Mouse (Mus musculus): ENCODE data around the gene Lce3b. TPM values are rescaled to one million over a fixed set of nuclear protein-coding genes. Genes with fewer than 3 reads are reported as not detected.

The Lce3b gene
- polyA plus RNA-seq (2015; fragmentation: Nextera tagmentation; extraction: Ambion mirVana) = not detected in 2 replicates

DNA sequence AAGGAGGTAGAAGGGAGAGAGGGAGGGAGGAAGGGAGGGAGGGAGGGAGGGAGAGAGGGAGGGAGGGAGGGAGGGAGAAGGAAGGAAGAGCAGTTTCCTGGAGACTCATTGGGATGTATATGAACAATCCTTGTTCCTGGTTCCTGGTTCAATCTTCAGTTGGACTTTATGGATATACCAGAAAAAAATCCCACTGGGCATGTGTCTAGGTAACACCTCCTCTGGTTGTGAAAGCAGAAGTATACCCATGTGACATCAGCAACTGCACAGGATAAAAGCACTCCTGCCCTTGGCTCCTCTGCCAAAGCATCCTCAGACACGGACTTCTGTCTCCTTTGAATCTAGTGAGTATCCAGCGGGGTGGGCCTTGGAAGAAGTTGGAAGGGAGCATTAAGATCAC lies at the start of gene Lce3b:
Gene Lce3b (plus strand): TSS at position 301 of the 400 bp plus-strand sequence.
- H3K9ac ChIP-seq = no peak within 1 kb of the TSS
- H3K4me2 ChIP-seq = no peak within 1 kb of the TSS
- no peak within 1 kb of the TSS for H3K27ac ChIP-seq (replicated peaks)
- ATAC-seq (ENCODE audit: extremely low read depth, insufficient number of reproducible peaks, low FRiP score, low TSS enrichment) = no peak
- no peaks in the 10 kb centered on the region for H3K36me3 ChIP-seq
- no peaks in the 10 kb centered on the region for H3K27me3 ChIP-seq (replicated peaks)
- WGBS = 46% methylated on average over 2 of the region's 2 CpGs
- H3K9me3 ChIP-seq = no peaks in the 10 kb centered on the region
- no peaks in the 10 kb centered on the region for H3K4me1 ChIP-seq
- H3K4me3 ChIP-seq = no peak within 1 kb of the TSS

- H3K36me3 ChIP-seq = no peaks in the 10 kb centered on the region
- H3K27ac ChIP-seq (replicated peaks) = no peak overlapping the region
- H3K9ac ChIP-seq = no peak overlapping the region
- H3K9me3 ChIP-seq = no peaks in the 10 kb centered on the region
- no peaks in the 10 kb centered on the region for H3K4me1 ChIP-seq
- WGBS = 56% methylated on average over 3 of the region's 3 CpGs
- H3K4me2 ChIP-seq = no peak overlapping the region
- H3K27me3 ChIP-seq (replicated peaks) = no peaks in the 10 kb centered on the region
- no peak overlapping the region for H3K4me3 ChIP-seq
- no peak for ATAC-seq (ENCODE audit: extremely low read depth, insufficient number of reproducible peaks, low FRiP score, low TSS enrichment)
Measured at GRCm38 (mm10) chr3:92894063-92894462, 38.7 kb upstream of the Lce3b start.

GRCm38 (mm10) chr3:92894489-92894888 lies 38.3 kb upstream of the Lce3b start:
- Histone ChIP-seq H3K27me3 (replicated peaks) (no peaks in the 10 kb centered on the region), H3K36me3 (no peaks in the 10 kb centered on the region), H3K9ac (no peak overlapping the region), H3K4me2 (no peak overlapping the region), H3K4me3 (no peak overlapping the region), H3K4me1 (no peaks in the 10 kb centered on the region), H3K27ac (replicated peaks) (no peak overlapping the region), H3K9me3 (no peaks in the 10 kb centered on the region)
- WGBS = 43% methylated on average over 1 of the region's 1 CpGs
- ATAC-seq (ENCODE audit: extremely low read depth, insufficient number of reproducible peaks, low FRiP score, low TSS enrichment) = no peak

GRCm38 (mm10) chr3:92902992-92903391 lies 29.8 kb upstream of the Lce3b start:
- no peaks in the 10 kb centered on the region for H3K4me1 ChIP-seq
- no peaks in the 10 kb centered on the region for H3K9me3 ChIP-seq
- H3K4me3 ChIP-seq = no peak overlapping the region

GRCm38 (mm10) chr3:92903640-92904039 lies 29.1 kb upstream of the Lce3b start:
- Histone ChIP-seq H3K4me3 (no peak overlapping the region), H3K4me1 (no peaks in the 10 kb centered on the region), H3K9me3 (no peaks in the 10 kb centered on the region), H3K36me3 (no peaks in the 10 kb centered on the region), H3K9ac (no peak overlapping the region), H3K27ac (replicated peaks) (no peak overlapping the region), H3K27me3 (replicated peaks) (no peaks in the 10 kb centered on the region), H3K4me2 (no peak overlapping the region)
- ATAC-seq (ENCODE audit: extremely low read depth, insufficient number of reproducible peaks, low FRiP score, low TSS enrichment) = no peak
- 23% methylated on average over 4 of the region's 4 CpGs for WGBS

More at GRCm38 (mm10) chr3:92902992-92903391, 29.8 kb upstream of the Lce3b start:
- Histone ChIP-seq H3K27ac (replicated peaks) (no peak overlapping the region), H3K4me2 (no peak overlapping the region), H3K9ac (no peak overlapping the region), H3K27me3 (replicated peaks) (no peaks in the 10 kb centered on the region), H3K36me3 (no peaks in the 10 kb centered on the region)
- ATAC-seq (ENCODE audit: extremely low read depth, insufficient number of reproducible peaks, low FRiP score, low TSS enrichment) = no peak
- 22% methylated on average over 3 of the region's 3 CpGs for WGBS

GRCm38 (mm10) chr3:92905182-92905581 lies 27.6 kb upstream of the Lce3b start:
- Histone ChIP-seq H3K27me3 (replicated peaks) (no peaks in the 10 kb centered on the region), H3K4me2 (no peak overlapping the region), H3K27ac (replicated peaks) (no peak overlapping the region), H3K9ac (no peak overlapping the region), H3K9me3 (no peaks in the 10 kb centered on the region), H3K4me1 (no peaks in the 10 kb centered on the region), H3K36me3 (no peaks in the 10 kb centered on the region), H3K4me3 (no peak overlapping the region)
- 39% methylated on average over 3 of the region's 3 CpGs for WGBS
- no peak for ATAC-seq (ENCODE audit: extremely low read depth, insufficient number of reproducible peaks, low FRiP score, low TSS enrichment)

- Histone ChIP-seq H3K4me1 (no peaks in the 10 kb centered on the region), H3K9me3 (no peaks in the 10 kb centered on the region), H3K27me3 (replicated peaks) (no peaks in the 10 kb centered on the region), H3K27ac (replicated peaks) (no peak overlapping the region), H3K4me3 (no peak overlapping the region), H3K36me3 (no peaks in the 10 kb centered on the region), H3K9ac (no peak overlapping the region), H3K4me2 (no peak overlapping the region)
- WGBS = 19% methylated on average over 4 of the region's 4 CpGs
- no peak for ATAC-seq (ENCODE audit: extremely low read depth, insufficient number of reproducible peaks, low FRiP score, low TSS enrichment)
Measured at GRCm38 (mm10) chr3:92907571-92907970, 25.2 kb upstream of the Lce3b start.

DNA sequence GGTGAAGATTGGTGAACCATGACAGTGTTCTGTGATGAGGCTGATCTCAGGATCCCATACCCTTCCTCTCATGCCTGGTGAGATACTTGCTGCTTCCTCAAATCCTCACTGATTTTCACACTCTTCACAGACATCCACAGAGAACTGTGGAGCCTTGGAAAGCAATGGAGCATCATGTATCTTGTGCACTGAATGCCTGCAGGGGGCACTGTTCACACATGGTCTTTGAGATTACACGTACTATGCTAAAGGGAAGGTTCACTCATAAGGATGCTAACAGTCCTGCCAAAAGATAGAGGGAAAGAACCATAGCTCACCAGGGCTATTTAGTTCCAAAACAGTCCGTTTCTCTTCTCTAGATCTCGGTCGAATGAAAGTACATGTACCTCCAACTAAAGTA lies 12.4 kb upstream of the Lce3b start:
- ATAC-seq (ENCODE audit: extremely low read depth, insufficient number of reproducible peaks, low FRiP score, low TSS enrichment) = no peak
- Histone ChIP-seq H3K27ac (replicated peaks) (no peak overlapping the region), H3K9ac (no peak overlapping the region), H3K36me3 (no peaks in the 10 kb centered on the region), H3K4me3 (no peak overlapping the region), H3K27me3 (replicated peaks) (no peaks in the 10 kb centered on the region), H3K4me1 (no peaks in the 10 kb centered on the region), H3K9me3 (no peaks in the 10 kb centered on the region), H3K4me2 (no peak overlapping the region)
- WGBS = 47% methylated on average over 4 of the region's 4 CpGs

- Histone ChIP-seq H3K4me3 (no peak within 1 kb of the TSS), H3K27me3 (replicated peaks) (no peaks in the 10 kb centered on the region), H3K27ac (replicated peaks) (no peak within 1 kb of the TSS), H3K9ac (no peak within 1 kb of the TSS), H3K4me2 (no peak within 1 kb of the TSS), H3K4me1 (no peaks in the 10 kb centered on the region), H3K36me3 (no peaks in the 10 kb centered on the region), H3K9me3 (no peaks in the 10 kb centered on the region)
- no peak for ATAC-seq (ENCODE audit: extremely low read depth, insufficient number of reproducible peaks, low FRiP score, low TSS enrichment)
- 48% methylated on average over 2 of the region's 2 CpGs for WGBS
Measured at GRCm38 (mm10) chr3:92926130-92926529, 6.6 kb upstream of the Lce3b start, which contains the start of gene Lce3a. TSS of gene Lce3a (minus strand) at chr3:92926230.

DNA sequence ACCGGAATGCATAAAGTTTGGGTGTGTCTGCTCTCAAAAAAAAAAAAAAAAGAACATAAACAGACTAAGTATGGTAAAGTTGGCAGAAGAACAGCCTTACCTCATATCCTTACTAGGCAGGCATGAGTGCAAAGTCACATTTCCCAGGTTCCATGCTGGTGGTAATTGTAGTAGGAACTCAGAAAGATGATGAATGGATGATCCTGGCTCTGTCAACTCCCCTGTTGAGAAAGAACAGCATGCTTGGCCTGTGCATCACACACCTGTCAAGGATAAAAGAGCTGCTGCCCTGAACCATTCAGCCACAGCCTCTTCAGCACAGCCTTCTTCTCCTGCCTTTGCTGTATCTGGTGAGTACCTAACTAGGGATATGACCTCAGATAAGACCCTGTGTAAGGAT lies 11.4 kb downstream of the Lce3b start, which contains the start of gene Lce3c:
Gene Lce3c (plus strand): TSS at position 301 of the 400 bp plus-strand sequence.
- H3K36me3 ChIP-seq = no peaks in the 10 kb centered on the region
- H3K9me3 ChIP-seq = no peaks in the 10 kb centered on the region
- no peaks in the 10 kb centered on the region for H3K4me1 ChIP-seq
- H3K27me3 ChIP-seq (replicated peaks) = no peaks in the 10 kb centered on the region
- no peak within 1 kb of the TSS for H3K4me2 ChIP-seq
- H3K27ac ChIP-seq (replicated peaks) = no peak within 1 kb of the TSS
- H3K9ac ChIP-seq = no peak within 1 kb of the TSS
- 59% methylated on average over 1 of the region's 1 CpGs for WGBS
- ATAC-seq (ENCODE audit: extremely low read depth, insufficient number of reproducible peaks, low FRiP score, low TSS enrichment) = no peak
- H3K4me3 ChIP-seq = no peak within 1 kb of the TSS

- Histone ChIP-seq H3K4me2 (no peak within 1 kb of the TSS), H3K9me3 (no peaks in the 10 kb centered on the region)
- WGBS = 72% methylated on average over 1 of the region's 1 CpGs
Measured at GRCm38 (mm10) chr3:92957090-92957489, 24.3 kb downstream of the Lce3b start, which contains the start of gene Lce3d. TSS of gene Lce3d (plus strand) at chr3:92957390.

GRCm38 (mm10) chr3:92966761-92967160 lies 34.0 kb downstream of the Lce3b start, which contains the start of gene Lce3e:
TSS of gene Lce3e (plus strand) at chr3:92967061.
- H3K4me3 ChIP-seq = no peak within 1 kb of the TSS
- 76% methylated on average over 2 of the region's 2 CpGs for WGBS
- H3K9ac ChIP-seq = no peak within 1 kb of the TSS
- H3K27me3 ChIP-seq (replicated peaks) = no peaks in the 10 kb centered on the region
- H3K36me3 ChIP-seq = no peaks in the 10 kb centered on the region
- H3K27ac ChIP-seq (replicated peaks) = no peak within 1 kb of the TSS
- no peak for ATAC-seq (ENCODE audit: extremely low read depth, insufficient number of reproducible peaks, low FRiP score, low TSS enrichment)
- H3K9me3 ChIP-seq = no peaks in the 10 kb centered on the region
- no peaks in the 10 kb centered on the region for H3K4me1 ChIP-seq
- no peak within 1 kb of the TSS for H3K4me2 ChIP-seq

More at GRCm38 (mm10) chr3:92957090-92957489, 24.3 kb downstream of the Lce3b start, which contains the start of gene Lce3d:
- Histone ChIP-seq H3K36me3 (no peaks in the 10 kb centered on the region), H3K4me1 (no peaks in the 10 kb centered on the region), H3K4me3 (no peak within 1 kb of the TSS), H3K27ac (replicated peaks) (no peak within 1 kb of the TSS), H3K27me3 (replicated peaks) (no peaks in the 10 kb centered on the region), H3K9ac (no peak within 1 kb of the TSS)
- no peak for ATAC-seq (ENCODE audit: extremely low read depth, insufficient number of reproducible peaks, low FRiP score, low TSS enrichment)

Measured in heart, embryonic 13.5 days (tissue).